Mouse (Mus musculus): ENCODE data around the gene C530025M09Rik.

C530025M09Rik gene

DNA sequence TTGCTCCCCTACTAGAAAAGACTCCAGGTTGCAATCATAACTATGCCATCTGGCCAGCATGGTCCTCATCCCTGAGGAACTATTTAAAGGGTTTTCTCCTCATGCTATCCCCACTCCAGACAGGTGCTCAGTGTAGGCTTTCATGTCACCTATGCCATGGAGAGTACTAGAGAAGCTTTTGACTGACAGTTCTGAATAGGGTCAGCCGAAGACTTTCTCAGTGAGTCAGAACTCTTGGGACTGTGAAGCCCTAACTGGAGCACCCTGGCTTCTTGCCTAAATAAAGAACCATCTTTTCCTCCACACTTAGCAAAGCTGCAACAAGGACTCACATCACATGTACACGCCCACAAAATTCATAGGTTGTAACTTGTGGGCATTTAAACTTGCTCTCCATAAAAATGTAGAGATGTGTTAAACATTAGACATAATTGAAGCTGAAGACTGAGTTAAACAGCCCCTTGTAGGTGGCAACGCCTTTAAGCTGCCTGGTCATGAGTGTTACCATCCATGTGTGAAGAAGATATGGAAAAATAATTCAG, 26.3 kb downstream of the C530025M09Rik start:
- DNase-seq (ENCODE audit: low spot score in 2 of 2) = no peak

DNA sequence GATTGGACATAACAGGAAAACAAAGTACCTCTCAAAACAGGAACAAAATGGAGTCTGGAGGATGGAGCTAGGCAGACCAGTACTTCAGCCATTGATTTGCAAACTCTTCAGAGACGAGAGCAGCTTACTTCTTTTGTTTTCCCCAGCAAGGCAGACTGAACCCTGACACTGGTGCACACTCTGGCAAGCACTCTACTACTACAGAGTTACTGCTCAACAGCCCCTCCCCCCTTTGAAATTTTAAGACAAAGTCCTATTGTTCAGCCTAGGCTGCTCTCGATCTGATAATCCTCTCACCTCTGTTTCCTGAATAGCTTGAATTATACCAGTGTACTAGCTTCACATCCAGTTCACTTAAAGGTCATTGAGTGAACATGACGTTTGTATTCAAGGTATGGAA, 32.4 kb downstream of the C530025M09Rik start:
- no peak for DNase-seq (ENCODE audit: low spot score in 2 of 2)

Measured in thymus, postnatal 10 days (tissue).